Mouse (Mus musculus): ENCODE data around the gene Retreg1.

Gene Retreg1

DNA sequence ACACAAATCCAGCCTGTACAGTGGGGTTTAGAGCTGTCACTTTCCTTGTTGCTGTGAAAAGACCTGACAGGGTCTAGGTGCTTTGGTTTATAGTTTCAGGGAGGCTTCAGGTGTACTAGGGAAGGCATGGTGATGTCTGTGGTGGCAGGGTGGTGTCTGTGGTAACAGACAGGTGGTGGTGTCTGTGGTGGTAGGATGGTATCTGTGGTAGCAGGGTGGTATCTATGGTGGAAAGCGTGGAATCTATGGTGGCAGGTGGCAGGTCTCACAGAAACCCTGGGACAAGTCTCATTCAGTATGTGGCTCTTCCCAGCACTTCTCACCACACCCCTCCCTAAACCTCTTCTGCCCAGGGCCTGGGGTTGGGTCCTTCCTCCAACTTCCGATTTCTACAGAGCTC, 8.7 kb upstream of the Retreg1 start:
- DNase-seq: no peak

DNA sequence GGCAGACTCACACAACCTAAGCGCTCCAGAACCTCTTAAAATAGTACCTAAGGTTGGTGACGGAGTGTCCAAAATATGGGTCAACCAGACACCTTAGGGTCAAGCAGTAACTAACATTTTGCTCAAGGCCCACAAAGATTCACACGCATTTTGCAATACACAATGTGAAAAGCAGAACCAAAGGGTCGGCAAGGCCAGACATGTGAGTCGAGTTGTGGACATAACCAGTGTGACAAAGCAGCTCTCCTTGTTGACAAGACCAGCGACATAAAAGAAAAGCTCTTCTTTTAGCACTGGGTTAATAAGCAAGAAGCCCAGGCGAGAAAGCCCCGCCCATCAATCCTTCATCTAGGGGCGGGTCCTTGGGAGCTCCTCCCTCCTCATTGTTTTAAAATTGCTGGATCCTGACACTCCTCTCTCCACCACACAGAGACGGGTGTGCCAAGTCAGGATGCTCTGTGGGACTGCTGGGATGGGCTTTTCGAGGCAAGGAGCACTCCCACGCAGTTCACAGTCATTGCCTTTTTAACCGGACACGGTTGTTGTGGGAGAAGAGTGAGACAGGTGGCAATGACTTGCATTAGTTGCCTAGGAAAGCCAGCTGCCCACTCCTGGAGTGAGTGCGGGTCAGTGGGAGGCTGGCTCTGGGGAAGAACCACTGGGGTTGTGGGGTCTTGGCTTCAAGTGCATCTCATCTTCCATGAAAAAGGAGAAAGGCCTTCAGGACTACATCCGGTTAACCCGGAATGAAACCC, 7.9 kb upstream of the Retreg1 start:
- no peak for DNase-seq

DNA sequence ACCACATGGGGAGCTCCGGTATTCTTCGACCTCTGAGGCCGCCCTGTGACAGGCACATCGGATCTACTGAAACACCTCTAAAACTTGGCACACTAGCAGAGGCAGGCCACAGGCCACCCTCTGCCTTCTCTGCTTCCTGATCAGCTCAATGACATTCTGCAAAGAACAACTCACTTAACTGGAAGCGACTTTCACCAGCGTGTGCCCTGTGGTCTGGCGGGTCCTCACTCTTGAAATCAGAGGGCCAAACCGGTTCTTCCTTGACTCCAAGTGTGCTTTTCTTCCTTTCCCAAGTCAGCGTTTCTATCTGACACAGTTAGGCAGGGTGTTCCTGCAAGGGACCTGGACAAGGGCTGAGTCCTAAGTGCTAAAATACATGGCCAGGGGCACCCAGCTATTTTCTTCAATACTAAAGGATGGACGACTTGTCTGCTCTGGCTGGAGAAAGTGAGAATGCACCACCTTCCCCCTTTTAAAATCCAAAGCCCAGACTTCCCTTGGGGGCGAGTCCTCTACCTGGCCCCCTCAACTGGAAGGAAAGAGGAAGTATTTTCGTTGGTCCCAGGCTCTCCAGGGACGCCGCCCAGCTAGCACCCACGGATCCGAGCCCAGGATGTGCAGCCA, 406 bp upstream of the Retreg1 start:
- DNase-seq: no peak

DNA sequence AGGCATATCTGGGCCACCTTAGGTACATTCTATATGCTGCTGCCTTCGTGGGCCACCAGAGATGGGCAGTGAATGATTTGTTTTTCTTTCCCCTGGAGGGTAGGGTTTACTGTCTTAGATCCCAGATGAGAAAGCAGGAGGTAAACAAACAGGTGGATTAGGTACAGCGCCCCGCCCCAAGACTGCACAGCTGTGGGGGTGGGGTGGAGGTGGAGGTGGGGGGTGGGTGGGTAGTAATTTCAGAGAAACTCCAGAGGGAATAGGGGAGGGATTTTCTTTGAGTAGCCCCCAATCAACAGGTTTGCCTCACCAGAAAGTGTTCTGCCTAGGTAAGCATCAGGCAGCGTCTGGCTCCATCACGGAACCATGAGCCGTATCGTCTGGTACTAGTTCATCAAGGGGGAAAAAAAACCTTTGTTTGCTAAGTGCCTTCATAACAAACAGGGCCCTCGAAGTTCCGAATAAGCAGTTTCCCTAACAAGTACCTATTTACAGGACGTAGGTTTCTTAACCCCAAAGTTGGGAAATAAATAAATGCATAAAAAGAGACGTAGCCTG, 1.1 kb downstream of the Retreg1 start:
- no peak for DNase-seq

DNA sequence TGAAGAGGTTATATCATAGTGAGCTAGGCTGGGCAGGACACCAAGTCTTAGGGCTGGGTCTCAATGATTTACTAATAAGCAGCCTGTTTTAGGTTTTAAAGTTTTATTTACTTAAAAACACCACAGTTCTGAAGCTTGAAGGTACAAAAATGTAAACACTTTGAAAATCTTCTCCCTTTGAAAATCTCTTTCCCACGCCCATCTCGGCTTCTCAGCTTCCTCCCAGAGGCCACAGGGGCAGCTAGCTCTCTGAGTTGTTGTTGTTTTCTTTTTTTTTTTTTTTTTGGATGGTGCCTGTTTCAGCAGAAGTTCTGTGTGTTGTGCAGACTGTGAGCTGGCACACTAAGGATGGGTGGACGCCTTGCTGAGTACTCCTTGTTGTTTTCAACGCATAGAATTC, 1.8 kb downstream of the Retreg1 start:
- DNase-seq: no peak

DNA sequence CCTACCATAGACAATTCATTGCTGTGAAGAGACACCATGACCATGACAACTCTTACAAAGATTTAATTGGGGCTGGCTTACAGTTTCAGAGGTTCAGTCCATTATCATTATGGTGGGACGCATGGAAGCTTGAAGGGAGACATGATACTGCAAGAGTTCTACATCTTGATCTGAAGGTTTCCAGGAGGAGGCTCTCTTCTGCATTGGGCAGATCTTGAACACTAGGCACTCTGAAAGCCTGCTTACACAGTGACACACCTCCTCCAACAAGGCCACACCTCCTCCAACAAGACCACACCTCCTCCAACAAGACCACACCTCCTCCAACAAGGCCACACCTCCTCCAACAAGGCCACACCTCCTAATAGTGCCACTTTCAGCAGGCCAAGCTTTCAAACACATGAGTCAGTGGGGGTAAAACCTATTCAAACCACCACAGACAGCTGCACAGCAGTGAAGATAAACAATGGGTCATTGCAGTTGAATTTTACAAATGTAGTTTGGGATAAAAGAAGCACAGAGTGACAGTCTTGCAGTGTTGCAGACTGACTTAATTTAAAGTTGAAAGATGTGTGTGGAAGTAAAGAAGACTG, 4.7 kb downstream of the Retreg1 start:
- no peak for DNase-seq

DNA sequence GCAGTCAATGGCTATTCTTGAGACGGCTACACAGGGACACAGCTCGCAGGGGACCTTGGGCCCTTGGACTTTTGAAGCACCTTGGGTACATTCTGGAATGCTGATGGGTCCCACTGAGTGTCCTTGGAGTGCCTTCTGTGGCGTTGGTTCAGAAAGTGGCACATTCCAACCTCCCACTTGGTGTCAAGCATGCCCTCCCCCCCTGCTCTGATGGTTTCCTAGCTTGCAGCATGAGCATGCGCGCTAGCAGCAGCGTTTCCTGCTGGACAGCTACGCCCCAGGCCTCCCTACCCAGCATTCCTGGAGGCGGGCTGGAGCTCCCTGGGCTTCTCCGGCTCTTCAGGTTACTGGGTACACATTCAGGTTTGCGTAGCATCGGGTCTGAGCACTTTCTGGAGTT, 7.6 kb downstream of the Retreg1 start:
- peak; percentile 52 for DNase-seq

DNA sequence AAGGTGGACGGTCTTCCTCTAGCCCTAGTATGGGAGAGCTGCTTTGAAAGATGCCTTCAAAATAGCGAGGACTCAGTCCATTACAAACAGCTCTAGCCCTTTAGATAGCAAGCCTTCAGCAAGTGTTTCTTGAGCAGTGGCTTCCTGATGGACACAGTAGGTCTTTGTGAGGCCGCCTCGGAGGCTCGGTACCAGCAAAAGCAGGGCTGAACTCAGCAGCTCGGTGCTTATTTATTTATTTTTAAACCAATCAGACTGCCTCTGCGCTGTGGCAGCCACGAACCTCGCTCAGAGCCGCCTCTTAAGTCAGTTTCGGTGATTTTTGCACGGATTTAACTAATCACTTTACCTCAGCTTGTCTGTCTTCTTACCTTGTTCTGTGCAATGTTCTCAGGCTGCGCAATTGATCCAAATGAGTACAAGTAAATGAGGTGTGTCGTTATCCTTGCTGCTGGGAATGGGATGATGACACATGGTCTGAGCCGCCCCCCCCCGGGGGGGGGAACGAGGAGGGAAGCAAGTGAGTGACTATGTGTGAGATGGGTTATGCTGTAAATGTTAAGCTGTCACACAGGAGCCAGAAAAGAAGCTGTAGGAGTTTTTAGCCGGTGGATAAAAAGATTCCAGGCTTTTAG, 11.4 kb downstream of the Retreg1 start:
- no peak for DNase-seq

DNA sequence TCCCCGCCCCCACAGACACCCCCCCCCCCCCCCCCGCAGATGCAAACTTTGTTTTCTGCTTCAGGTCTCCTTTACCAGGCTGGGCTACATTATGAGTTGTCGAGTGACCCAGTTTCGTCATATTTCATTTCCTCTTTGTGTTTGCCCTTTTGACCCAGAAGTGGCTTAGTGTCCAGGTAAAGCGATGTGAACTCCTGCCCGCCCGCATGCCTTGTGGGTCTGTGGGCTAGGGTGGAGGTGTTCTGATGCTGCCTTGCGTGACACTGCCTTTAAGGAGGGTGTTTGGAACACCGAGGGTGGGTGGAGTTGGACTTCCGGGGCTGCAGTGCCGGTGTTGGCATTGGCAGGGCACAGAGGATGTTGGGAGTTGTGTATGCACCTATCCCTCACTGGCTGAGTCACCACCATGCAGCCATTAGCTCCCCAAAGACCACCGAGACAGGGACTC, 15.7 kb downstream of the Retreg1 start:
- no peak for DNase-seq

DNA sequence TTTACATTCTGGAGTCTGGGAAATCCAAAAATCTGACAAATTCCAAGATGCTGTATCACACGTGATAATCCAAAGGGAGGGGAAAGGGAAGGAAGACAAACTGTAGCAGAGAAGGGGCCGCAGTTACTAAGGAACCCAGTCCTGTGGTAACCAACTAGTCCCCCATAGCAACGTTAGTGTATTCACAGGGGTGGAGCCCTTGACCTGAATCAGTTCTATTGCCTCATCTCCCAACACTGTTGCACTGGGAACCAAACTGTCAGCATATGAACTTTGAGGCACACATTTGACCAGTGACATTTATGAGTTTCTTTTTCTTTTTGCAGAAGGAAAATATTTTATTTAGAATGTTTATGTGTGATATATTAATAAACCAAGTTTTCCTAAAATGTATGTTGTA, 16.5 kb downstream of the Retreg1 start:
- no peak for DNase-seq

DNA sequence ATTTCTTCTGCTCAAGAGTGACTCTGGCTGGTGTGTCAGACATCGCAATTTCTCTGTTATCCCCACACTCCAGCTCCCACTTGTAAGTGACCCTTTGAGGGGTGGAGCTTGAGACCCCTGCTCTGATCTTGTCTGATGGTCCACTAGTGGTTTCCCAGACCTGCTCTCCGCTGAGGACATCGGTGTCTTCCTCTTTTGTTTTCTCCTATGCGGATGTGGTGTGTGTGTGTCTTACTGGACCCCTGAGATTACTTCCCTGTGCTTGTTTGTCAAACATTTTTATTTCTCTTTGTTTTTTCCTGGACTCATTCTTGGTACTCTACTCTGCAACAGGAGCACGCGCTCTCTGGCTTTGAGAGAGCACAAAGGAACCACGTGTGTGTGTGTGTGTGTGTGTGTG, 18.9 kb downstream of the Retreg1 start:
- no peak for DNase-seq

DNA sequence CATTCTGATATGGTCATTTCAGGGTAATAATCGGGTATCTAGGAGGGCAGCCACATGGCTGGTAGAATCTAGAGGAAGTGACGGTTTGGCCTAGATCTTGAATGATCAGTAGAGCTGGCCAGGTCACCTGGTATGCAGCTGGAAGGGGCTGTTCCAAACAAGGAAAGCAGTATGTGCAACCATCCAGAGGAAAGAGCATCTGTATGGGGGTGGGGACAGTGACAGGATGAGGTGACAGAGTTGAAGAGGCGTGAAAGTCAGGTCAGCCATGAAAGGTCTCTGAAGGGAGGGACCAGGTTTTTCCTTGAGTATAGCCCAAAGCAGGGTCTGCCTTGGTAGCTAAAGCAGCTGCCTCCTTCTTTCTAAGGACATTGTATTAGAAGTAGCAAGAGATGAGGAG, 22.6 kb downstream of the Retreg1 start:
- no peak for DNase-seq

DNA sequence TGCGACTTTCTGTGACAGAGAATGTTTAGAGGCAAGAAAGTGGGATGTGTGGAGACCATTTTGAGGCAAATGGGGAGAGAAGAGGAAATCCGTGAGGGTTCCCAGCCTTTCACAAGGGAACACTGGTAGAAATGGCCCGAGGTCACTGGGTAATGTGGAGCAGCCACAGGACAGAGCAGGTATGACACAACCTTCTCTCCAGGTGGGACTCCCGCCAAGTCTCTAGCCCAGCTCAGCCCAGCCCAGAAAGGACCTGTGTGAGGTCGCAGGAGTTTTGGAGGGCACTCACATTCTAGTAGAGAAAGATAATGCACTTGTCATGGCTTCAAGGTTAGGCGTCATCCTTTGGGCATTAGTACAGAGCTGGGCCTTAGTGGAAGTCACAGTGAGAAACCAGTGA, 23.1 kb downstream of the Retreg1 start:
- DNase-seq: no peak

DNA sequence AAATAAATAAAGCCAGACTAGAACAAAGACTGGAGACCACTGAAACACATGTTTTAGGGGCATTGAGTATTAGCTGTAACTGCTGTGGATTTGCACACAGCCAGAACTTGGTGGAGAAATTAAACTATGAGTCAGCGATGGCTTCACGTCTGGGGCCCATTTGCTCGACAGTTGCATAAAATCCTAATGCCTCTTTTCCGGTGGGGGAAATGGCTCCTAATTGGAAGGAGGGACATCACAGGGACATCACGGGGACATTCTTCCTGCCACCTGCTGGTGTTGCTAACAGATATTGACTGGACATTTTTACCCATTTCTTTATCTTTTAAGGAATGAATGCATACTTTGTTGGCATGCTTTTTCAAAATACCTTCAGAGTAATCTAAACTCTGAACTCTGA, 26.1 kb downstream of the Retreg1 start:
- no peak for DNase-seq

DNA sequence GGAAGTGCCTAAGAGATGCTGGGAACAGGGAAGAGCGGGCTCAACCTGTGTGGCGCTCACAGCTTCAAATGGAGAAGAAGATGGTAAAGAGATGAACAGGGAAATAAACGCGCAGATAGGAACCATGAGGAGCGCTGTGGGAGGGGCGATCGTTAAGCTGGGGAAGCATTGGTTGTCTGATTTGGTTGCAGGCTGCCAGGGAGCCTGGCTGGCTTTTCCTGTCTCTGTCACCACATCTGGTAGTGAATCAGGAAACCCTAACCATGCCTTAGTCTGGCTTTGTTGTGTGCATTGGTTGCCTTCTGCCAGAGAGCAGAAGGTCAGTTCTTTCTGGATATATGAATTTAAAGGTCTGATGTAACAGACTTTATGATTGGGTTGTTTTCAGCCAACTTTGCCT, 28.5 kb downstream of the Retreg1 start:
- DNase-seq: no peak

DNA sequence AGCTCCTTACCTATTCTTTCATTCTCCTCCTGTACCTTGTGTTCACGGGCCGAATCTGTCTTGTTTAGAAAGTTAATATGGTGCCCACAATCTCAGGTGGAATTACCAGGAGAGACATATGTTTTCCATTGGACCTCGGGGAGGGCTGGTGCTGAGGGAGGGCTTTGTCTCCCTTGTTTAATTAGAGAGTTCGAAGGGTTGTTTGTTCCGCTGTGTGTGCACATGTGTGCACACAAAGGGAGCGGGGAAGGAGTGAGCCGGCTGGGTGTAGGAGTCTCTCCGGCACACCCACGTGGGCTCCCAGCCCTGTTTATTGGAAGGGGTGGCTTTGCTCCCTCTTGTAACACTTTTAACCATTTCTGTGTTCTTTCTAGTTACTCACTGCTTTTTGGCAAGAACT, 29.1 kb downstream of the Retreg1 start:
- no peak for DNase-seq

DNA sequence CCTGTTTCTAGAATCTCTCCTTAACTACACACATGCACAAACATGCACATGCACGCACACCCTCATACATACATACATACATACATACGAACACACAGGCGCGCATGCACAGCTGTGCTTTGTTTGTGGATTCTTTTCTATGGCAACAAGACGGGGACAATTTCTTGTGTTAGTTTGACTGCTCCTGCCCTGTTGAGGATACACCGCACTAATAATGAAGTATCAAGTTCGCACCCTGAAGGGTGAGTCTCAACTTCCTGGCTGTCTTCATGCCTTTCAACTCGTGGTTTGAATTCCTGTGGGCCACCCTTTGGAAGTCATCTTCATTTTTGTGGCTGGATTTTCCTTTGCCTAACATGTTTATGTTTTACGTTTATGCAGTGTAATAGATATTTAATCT, 29.7 kb downstream of the Retreg1 start:
- no peak for DNase-seq

DNA sequence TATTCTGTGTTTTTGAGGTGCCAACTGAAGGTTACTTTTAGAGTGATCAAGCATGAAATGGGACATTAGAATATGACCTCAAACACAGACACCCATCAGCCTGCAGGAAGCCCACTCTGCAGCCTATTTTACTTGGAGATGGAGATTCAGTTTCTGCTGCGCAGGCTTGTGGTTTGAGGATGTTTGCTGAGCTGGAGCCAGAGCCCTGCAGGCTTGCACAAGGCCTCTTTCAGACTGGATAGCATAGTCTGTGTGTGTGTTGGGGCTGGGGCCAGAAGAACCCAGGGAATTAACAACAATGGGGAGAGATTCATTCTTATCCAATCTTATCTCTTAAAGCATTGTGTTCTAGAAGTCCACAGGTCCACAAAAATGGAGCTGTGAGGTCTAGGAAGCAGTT, 30.6 kb downstream of the Retreg1 start:
- no peak for DNase-seq

DNA sequence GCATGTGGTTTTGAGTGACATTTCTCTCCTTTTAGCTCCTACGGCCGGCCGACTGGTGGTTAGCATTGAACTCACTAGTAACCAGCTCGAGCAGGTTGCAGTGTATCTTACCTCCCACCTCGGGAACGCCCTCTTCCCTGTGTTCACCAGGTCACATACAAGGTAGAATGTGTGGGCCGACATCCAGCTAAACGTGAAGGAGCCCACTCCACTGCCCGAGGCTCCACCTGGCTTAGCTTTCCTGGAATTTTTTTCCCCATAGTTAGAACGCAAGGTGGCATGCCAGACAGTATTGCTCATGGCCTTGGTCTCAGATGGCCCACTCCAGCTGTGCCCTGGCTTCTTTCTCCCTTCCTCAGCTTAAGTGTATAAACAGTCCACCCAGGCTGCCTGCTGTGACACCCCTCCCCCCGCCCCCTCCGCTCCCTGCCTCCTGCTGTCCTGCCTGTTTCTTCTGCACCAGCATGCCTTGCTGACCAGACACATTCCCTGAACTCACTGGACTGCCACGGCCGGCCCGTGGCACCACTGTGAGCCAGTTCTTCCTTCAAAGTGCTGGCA, 33.7 kb downstream of the Retreg1 start:
- DNase-seq: no peak

DNA sequence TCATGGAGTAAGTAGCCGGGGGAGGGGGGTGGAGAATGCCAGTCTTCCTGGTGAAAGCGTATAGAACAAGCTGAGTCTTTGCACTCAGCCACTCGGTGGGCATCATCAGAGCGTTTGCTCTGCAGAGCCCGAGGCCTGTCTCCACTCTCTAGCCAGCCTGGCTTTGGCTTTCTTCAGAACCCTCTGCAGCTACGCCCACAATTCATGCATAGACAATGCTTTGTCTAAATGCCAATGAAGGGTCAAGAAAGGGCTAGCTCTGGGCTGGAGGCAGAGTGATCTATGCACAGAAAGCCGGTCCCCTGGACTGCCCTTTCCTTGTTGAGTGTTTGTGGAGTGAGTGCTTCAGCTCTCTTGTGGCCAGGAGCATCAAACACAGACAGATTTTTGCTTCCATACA, 34.8 kb downstream of the Retreg1 start:
- no peak for DNase-seq

DNA sequence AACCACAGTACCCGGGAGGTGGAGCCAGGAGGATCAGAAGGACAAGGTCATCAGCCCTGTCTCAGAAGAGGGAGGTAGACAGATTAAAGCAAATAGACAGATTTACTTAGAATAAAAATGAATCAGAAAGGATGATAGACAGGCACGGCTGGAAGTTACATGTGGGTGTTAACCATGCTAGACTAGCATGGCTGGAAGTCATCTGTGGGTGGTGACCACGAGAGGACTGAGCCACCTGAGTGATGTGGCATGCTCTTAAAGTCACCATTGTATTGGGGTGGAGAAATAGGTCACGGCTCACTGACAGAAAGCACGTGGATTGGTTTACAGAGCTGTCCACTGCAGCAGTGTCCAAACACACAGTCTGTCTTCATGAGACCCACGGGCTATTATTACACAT, 36.2 kb downstream of the Retreg1 start:
- DNase-seq: no peak

DNA sequence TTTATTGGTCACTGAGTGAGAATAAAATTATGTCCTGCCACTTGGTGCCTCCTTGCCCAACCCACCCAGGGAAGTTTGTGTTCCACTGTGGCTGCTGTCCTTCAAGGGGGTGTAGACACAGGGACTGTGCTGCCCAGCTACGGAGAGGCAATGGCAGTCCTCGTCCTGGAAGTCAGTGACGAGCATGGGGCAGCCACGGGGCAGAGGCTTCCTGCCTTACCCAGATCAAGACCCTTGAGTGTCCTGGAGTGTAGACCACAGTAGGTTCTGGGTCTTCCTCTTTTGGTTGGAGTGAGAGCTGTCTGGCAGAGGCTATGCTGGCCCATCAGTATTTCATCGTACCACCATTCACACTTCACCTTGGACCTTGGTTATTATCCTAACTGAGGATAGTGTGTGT, 37.2 kb downstream of the Retreg1 start:
- no peak for DNase-seq

DNA sequence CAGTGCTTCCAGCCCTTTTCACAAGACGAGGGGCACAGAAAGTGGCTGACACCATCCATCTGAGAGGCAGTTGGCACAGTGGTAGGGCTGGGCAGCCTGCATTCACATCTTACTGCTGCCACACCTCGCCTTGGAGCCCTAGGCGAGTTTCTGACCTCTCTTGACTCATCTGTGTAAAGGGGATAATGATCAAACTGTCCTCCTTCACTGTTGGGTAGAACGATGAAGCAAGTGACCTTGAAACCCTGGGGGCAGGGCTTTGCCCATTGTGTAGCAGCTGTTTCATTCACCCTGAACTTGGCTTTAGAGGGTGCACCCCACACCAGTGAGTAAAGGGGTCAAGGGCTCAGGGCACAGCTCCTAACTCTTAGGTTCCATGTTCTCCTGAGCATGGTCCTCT, 39.0 kb downstream of the Retreg1 start:
- DNase-seq: no peak
